17 mouse cellular contexts compared by ENCODE assay signal in genomic region chr5:135040059-135040458, GRCm38 (mm10). TPM values are rescaled to one million over a fixed set of nuclear protein-coding genes. Genes with fewer than 3 reads are reported as not detected.
DNase-seq lines count a peak whose midpoint lies in the region; ATAC-seq and TF ChIP-seq lines count a peak whose summit lies in the region.
"Had no signal": no experiment of that assay in that cellular context is flagged by ENCODE, and none has a peak within 500 bp of the region (broad histone marks: within the 10 kb centered on the region; RNA-seq: fewer than 3 reads in every experiment).

No protein-coding gene starts in this region.

- peak overlapping the region; percentile 67 for H3K27ac ChIP-seq in layer of hippocampus, adult 2 months
- H3K27ac ChIP-seq: embryonic facial prominence, embryonic 10.5 days; liver, embryonic 15.5 days; neural tube, embryonic 12.5 days had no signal

- DNase-seq in frontal cortex, postnatal 10 days (ENCODE audit: low spot score in 2 of 2): no peak
- no peak for DNase-seq in layer of hippocampus, adult 2 months (ENCODE audit: low spot score in 2 of 2)
- DNase-seq in layer of hippocampus, adult 18-20 months (ENCODE audit: low spot score in 2 of 2): no peak
- DNase-seq in brain, adult 2 months (ENCODE audit: low read depth, low spot score): peak; percentile 73
- peak; percentile 38 for DNase-seq in right cerebral cortex, postnatal 14 days
- DNase-seq in adrenal gland, postnatal 10 days: no peak
- no peak for DNase-seq in embryo, embryonic 10.5 days (ENCODE audit: low spot score)
- DNase-seq: cerebellum, adult 8-10 months; gastrocnemius, postnatal 10 days; kidney, postnatal 4 days; lung, postnatal 36 days had no signal

- no peak for TF ChIP-seq CTCF in layer of hippocampus, adult 2 months (conservative IDR thresholded peaks at IDR 0.05)

- peak; percentile 36 for ATAC-seq in frontal cortex, adult (ENCODE audit: low TSS enrichment)
- ATAC-seq: intestine, postnatal 0 days; midbrain, embryonic 16.5 days had no signal

- H3K4me3 ChIP-seq in layer of hippocampus, adult 2 months: no peak overlapping the region
- H3K4me3 ChIP-seq: embryonic facial prominence, embryonic 10.5 days; liver, embryonic 15.5 days; neural tube, embryonic 12.5 days had no signal

RNA-seq across cellular contexts. Expression of gene Stx1a, which starts 16.8 kb away (rescaled TPM):
- 10 to 100 TPM; 92.3 to 97.6 TPM for total RNA-seq in layer of hippocampus, adult 2 months (2021)
- 10 to 100 TPM; 91.5 to 97.8 TPM for total RNA-seq in layer of hippocampus, adult 18-20 months (2021)
- 1 to 10 TPM; 6.8 to 9.5 TPM for total RNA-seq in adrenal gland, postnatal 10 days (2021)

RNA-seq across cellular contexts. Expression of gene Dnajc30, which starts 23.9 kb away (rescaled TPM):
- 10 to 100 TPM; 39.1 to 43.1 TPM for total RNA-seq in layer of hippocampus, adult 2 months (2021)
- 10 to 100 TPM; 40.1 to 43.4 TPM for total RNA-seq in layer of hippocampus, adult 18-20 months (2021)
- total RNA-seq in adrenal gland, postnatal 10 days (2021): 10 to 100 TPM; 23.7 to 24.5 TPM

RNA-seq across cellular contexts. Expression of gene Bud23, which starts 24.7 kb away (rescaled TPM):
- total RNA-seq in layer of hippocampus, adult 2 months (2021): 10 to 100 TPM; 49.9 to 53.4 TPM
- 10 to 100 TPM; 49.0 to 57.9 TPM for total RNA-seq in layer of hippocampus, adult 18-20 months (2021)
- 10 to 100 TPM; 41.3 to 44.6 TPM for total RNA-seq in adrenal gland, postnatal 10 days (2021)

RNA-seq across cellular contexts. Expression of gene Abhd11, which starts 31.1 kb away (rescaled TPM):
- total RNA-seq in layer of hippocampus, adult 2 months (2021): 10 to 100 TPM; 30.0 to 32.7 TPM
- total RNA-seq in layer of hippocampus, adult 18-20 months (2021): 10 to 100 TPM; 27.8 to 29.5 TPM
- total RNA-seq in adrenal gland, postnatal 10 days (2021): 10 to 100 TPM; 67.3 to 77.9 TPM

RNA-seq across cellular contexts. Expression of gene Vps37d, which starts 38.0 kb away (rescaled TPM):
- 10 to 100 TPM; 29.4 to 30.3 TPM for total RNA-seq in layer of hippocampus, adult 2 months (2021)
- total RNA-seq in layer of hippocampus, adult 18-20 months (2021): 10 to 100 TPM; 33.3 to 35.3 TPM
- total RNA-seq in adrenal gland, postnatal 10 days (2021): 1 to 10 TPM; 3.8 to 4.5 TPM

Comparison
In these comparisons a context has a peak if more than half of its experiments do, and no peak if none do; other contexts are left out.
1. DNase-seq: peak in brain, adult 2 months (single experiment) and right cerebral cortex, postnatal 14 days (single experiment); none in frontal cortex, postnatal 10 days (0 of 2), layer of hippocampus, adult 2 months (0 of 2), layer of hippocampus, adult 18-20 months (0 of 2), adrenal gland, postnatal 10 days (single experiment) and embryo, embryonic 10.5 days (single experiment).
2. RNA of gene Stx1a, which starts 16.8 kb away (total RNA-seq): 91.5 to 97.8 TPM in layer of hippocampus, adult 18-20 months and 92.3 to 97.6 TPM in layer of hippocampus, adult 2 months; 6.8 to 9.5 TPM in adrenal gland, postnatal 10 days; every median in the first group is over 4 times any median in the second.